10 mouse cellular contexts compared by ENCODE assay signal in the genomic region with DNA sequence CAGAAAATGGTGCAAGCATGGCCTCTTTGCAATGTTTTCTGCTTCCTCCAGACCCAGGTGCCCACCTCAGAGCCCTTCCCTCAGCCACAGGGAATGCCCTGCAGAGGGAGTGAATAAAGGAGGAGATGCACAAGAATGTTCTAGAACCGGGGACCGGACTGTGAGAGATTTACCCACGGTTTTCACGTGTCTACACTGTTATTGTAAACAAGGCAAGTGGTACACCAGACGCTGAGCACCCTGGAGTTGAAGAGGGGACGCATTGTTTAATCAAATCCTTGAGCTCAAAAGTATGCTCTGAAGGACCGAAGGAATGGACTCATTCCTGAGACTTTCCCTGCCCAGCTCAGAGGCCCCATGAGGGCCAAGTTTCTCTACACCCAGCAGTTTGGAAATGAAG. TPM values are rescaled to one million over a fixed set of nuclear protein-coding genes. Genes with fewer than 3 reads are reported as not detected.
DNase-seq lines count a peak whose midpoint lies in the region; ATAC-seq lines count a peak whose summit lies in the region.
"Had no signal": no experiment of that assay in that cellular context is flagged by ENCODE, and none has a peak within 500 bp of the region (broad histone marks: within the 10 kb centered on the region; RNA-seq: fewer than 3 reads in every experiment).

No protein-coding gene starts in this region.

- H3K9ac ChIP-seq in heart, embryonic 12.5 days, result no peak overlapping the region; the same call in none of the 2 replicates
- peak overlapping the region; percentile 34; the same call in 1 of the 2 replicates for H3K9ac ChIP-seq in kidney, embryonic 16.5 days (replicated peaks; ENCODE audit: low read length)
- peak overlapping the region; percentile 31; the same call in 1 of the 2 replicates for H3K9ac ChIP-seq in lung, embryonic 15.5 days
- H3K9ac ChIP-seq in forebrain, embryonic 14.5 days (ENCODE audit: low read length), result no peak overlapping the region
- H3K9ac ChIP-seq: neural tube, embryonic 15.5 days had no signal

- intact Hi-C loops in heart, postnatal 10 days (cut with DNase I), result no loop called here

- H3K27me3 ChIP-seq in heart, embryonic 12.5 days (replicated peaks), result peaks cover 10% of the 10 kb centered on the region; the same call in 1 of the 2 replicates
- peaks cover 26% of the 10 kb centered on the region for H3K27me3 ChIP-seq in embryonic facial prominence, embryonic 10.5 days (replicated peaks; ENCODE audit: low read depth, poor library complexity, severe bottlenecking)
- H3K27me3 ChIP-seq in kidney, embryonic 16.5 days (ENCODE audit: insufficient read depth, low read length), result peaks cover 16% of the 10 kb centered on the region
- H3K27me3 ChIP-seq in lung, embryonic 15.5 days, result peaks cover 9% of the 10 kb centered on the region; the same call in 1 of the 2 replicates
- H3K27me3 ChIP-seq in forebrain, embryonic 14.5 days (replicated peaks; ENCODE audit: control insufficient read depth, insufficient read depth, low read length), result peaks cover 27% of the 10 kb centered on the region

- no peak for ATAC-seq in heart, embryonic 12.5 days (ENCODE audit: insufficient number of reproducible peaks, low FRiP score)
- ATAC-seq in kidney, embryonic 16.5 days (ENCODE audit: low FRiP score, low TSS enrichment), result no peak
- peak; percentile 20; the same call in 1 of the 2 replicates for ATAC-seq in lung, embryonic 15.5 days (ENCODE audit: borderline replicate concordance, extremely low read depth, low FRiP score, low TSS enrichment)
- ATAC-seq in forebrain, embryonic 14.5 days, result no peak

- 38% methylated on average over 7 of the region's 7 CpGs for WGBS in heart, embryonic 12.5 days
- 33% methylated on average over 7 of the region's 7 CpGs for WGBS in embryonic facial prominence, embryonic 10.5 days
- WGBS in kidney, embryonic 16.5 days, result 42% methylated on average over 7 of the region's 7 CpGs
- WGBS in lung, embryonic 15.5 days, result 37% methylated on average over 7 of the region's 7 CpGs
- 42% methylated on average over 7 of the region's 7 CpGs for WGBS in forebrain, embryonic 14.5 days

- no peak overlapping the region for H3K4me3 ChIP-seq in heart, embryonic 12.5 days
- H3K4me3 ChIP-seq in embryonic facial prominence, embryonic 10.5 days, result 0 out of 2 replicates have a peak overlapping the region, but pooled peaks have one; percentile 2
- H3K4me3 ChIP-seq in kidney, embryonic 16.5 days (ENCODE audit: low read length), result no peak overlapping the region
- H3K4me3 ChIP-seq in lung, embryonic 15.5 days, result peak overlapping the region; percentile 9; the same call in 1 of the 2 replicates
- no peak overlapping the region for H3K4me3 ChIP-seq in forebrain, embryonic 14.5 days (ENCODE audit: low read depth, low read length)
- H3K4me3 ChIP-seq: neural tube, embryonic 15.5 days had no signal

- no peak for DNase-seq in heart, postnatal 10 days
- DNase-seq in embryonic facial prominence, embryonic 10.5 days (ENCODE audit: low spot score), result no peak
- DNase-seq in ovary, postnatal 36 days (ENCODE audit: low spot score), result no peak
- DNase-seq in forebrain, embryonic 14.5 days (ENCODE audit: low spot score), result no peak
- DNase-seq in thymus, postnatal 4 days, result no peak
- DNase-seq: adrenal gland, postnatal 25 days had no signal

- peak overlapping the region; percentile 13 for H3K4me2 ChIP-seq in heart, embryonic 12.5 days
- H3K4me2 ChIP-seq in kidney, embryonic 16.5 days (replicated peaks; ENCODE audit: low read depth, low read length), result peak overlapping the region; percentile 13; the same call in 1 of the 2 replicates
- peak overlapping the region; percentile 89 for H3K4me2 ChIP-seq in lung, embryonic 15.5 days
- H3K4me2 ChIP-seq in forebrain, embryonic 14.5 days (ENCODE audit: low read length), result no peak overlapping the region
- H3K4me2 ChIP-seq: neural tube, embryonic 15.5 days had no signal

- H3K36me3 ChIP-seq in heart, embryonic 12.5 days, result no peaks in the 10 kb centered on the region
- H3K36me3 ChIP-seq in embryonic facial prominence, embryonic 10.5 days (replicated peaks), result peaks cover 2% of the 10 kb centered on the region; the same call in 1 of the 2 replicates
- no peaks in the 10 kb centered on the region for H3K36me3 ChIP-seq in kidney, embryonic 16.5 days (ENCODE audit: insufficient read depth, low read length)
- no peaks in the 10 kb centered on the region for H3K36me3 ChIP-seq in lung, embryonic 15.5 days
- no peaks in the 10 kb centered on the region for H3K36me3 ChIP-seq in forebrain, embryonic 14.5 days (ENCODE audit: control insufficient read depth, insufficient read depth, low read length)
- H3K36me3 ChIP-seq: neural tube, embryonic 15.5 days had no signal

- no peaks in the 10 kb centered on the region for H3K9me3 ChIP-seq in heart, embryonic 12.5 days (replicated peaks)
- H3K9me3 ChIP-seq in embryonic facial prominence, embryonic 10.5 days, result no peaks in the 10 kb centered on the region
- H3K9me3 ChIP-seq in kidney, embryonic 16.5 days (ENCODE audit: low read length), result no peaks in the 10 kb centered on the region
- H3K9me3 ChIP-seq in lung, embryonic 15.5 days, result no peaks in the 10 kb centered on the region
- H3K9me3 ChIP-seq in forebrain, embryonic 14.5 days (replicated peaks; ENCODE audit: control insufficient read depth, low read length), result no peaks in the 10 kb centered on the region
- H3K9me3 ChIP-seq: neural tube, embryonic 15.5 days had no signal

- peaks cover 28% of the 10 kb centered on the region for H3K4me1 ChIP-seq in heart, embryonic 12.5 days (replicated peaks)
- H3K4me1 ChIP-seq in embryonic facial prominence, embryonic 10.5 days, result peaks cover 61% of the 10 kb centered on the region
- H3K4me1 ChIP-seq in kidney, embryonic 16.5 days (ENCODE audit: insufficient read depth, low read length), result peaks cover 31% of the 10 kb centered on the region
- peaks cover 19% of the 10 kb centered on the region for H3K4me1 ChIP-seq in lung, embryonic 15.5 days
- H3K4me1 ChIP-seq in forebrain, embryonic 14.5 days (ENCODE audit: control insufficient read depth, insufficient read depth, low read length), result peaks cover 8% of the 10 kb centered on the region; the same call in 1 of the 2 replicates

- peak overlapping the region; percentile 8; the same call in 1 of the 2 replicates for H3K27ac ChIP-seq in heart, embryonic 12.5 days (ENCODE audit: poor library complexity, severe bottlenecking)
- H3K27ac ChIP-seq in embryonic facial prominence, embryonic 10.5 days (replicated peaks), result peak overlapping the region; percentile 67
- H3K27ac ChIP-seq in kidney, embryonic 16.5 days (ENCODE audit: low read length), result peak overlapping the region; percentile 75
- peak overlapping the region; percentile 98 for H3K27ac ChIP-seq in lung, embryonic 15.5 days
- no peak overlapping the region for H3K27ac ChIP-seq in forebrain, embryonic 14.5 days (ENCODE audit: low read depth, low read length)
- H3K27ac ChIP-seq: neural tube, embryonic 15.5 days had no signal

RNA-seq across cellular contexts. Expression of a gene that starts 43.2 kb away (rescaled TPM):
- polyA plus RNA-seq in heart, embryonic 12.5 days (2016; fragmentation: Nextera tagmentation; extraction: Ambion mirVana), result 38.7 and 43.8 TPM in 2 replicates
- 10 to 100 TPM; 27.4 to 35.8 TPM for total RNA-seq in heart, postnatal 10 days (2021)
- 52.0 and 53.0 TPM in 2 replicates for polyA plus RNA-seq in embryonic facial prominence, embryonic 10.5 days (2016; fragmentation: Nextera tagmentation; extraction: Ambion mirVana)
- polyA plus RNA-seq in kidney, embryonic 16.5 days (2015; fragmentation: Nextera tagmentation; extraction: Ambion mirVana), result 78.3 and 80.4 TPM in 2 replicates
- 65.4 and 68.8 TPM in 2 replicates for polyA plus RNA-seq in lung, embryonic 15.5 days (2015; fragmentation: Nextera tagmentation; extraction: Ambion mirVana)
- 3.2 and 4.0 TPM in 2 replicates for polyA plus RNA-seq in forebrain, embryonic 14.5 days (2014; fragmentation: Nextera tagmentation; extraction: Ambion mirVana)

Comparison
In these comparisons a context has a peak if more than half of its experiments do, and no peak if none do; other contexts are left out.
1. H3K4me3 ChIP-seq: peak in embryonic facial prominence, embryonic 10.5 days (single experiment) and lung, embryonic 15.5 days (single experiment); none in heart, embryonic 12.5 days (single experiment), kidney, embryonic 16.5 days (single experiment) and forebrain, embryonic 14.5 days (single experiment).
2. H3K9ac ChIP-seq: peak in kidney, embryonic 16.5 days (single experiment) and lung, embryonic 15.5 days (single experiment); none in heart, embryonic 12.5 days (single experiment) and forebrain, embryonic 14.5 days (single experiment).